Mouse (Mus musculus) bone marrow, adult 2 months (tissue): Measurements from ENCODE around the gene Tjp1. TPM values are rescaled to one million over a fixed set of nuclear protein-coding genes. Genes with fewer than 3 reads are reported as not detected.

Experiments used
- H3K27ac ChIP-seq: fragments of 200-500 bp; 2 replicates; pipeline ENCODE4 v1.5.1; 2012; ENCODE audit warnings: low read depth, mild to moderate bottlenecking, control low read depth, inconsistent platforms, low read length; ENCODE audit not compliant: control insufficient read depth, poor library complexity, insufficient read depth
- H3K4me1 ChIP-seq: fragments of 200-500 bp; 2 replicates; pipeline ENCODE4 v1.6.1; 2011; ENCODE audit warnings: low read length; ENCODE audit not compliant: control insufficient read depth, insufficient read depth
- H3K4me3 ChIP-seq: fragments of 200-500 bp; replicated peaks from 2 replicates; pipeline ENCODE3; 2011; ENCODE audit warnings: mild to moderate bottlenecking, low read depth, low read length, control low read depth; ENCODE audit not compliant: control insufficient read depth
- CTCF ChIP-seq: fragments of 200-500 bp; IDR thresholded peaks from 2 replicates; pipeline ENCODE4 v1.5.1; 2011; ENCODE audit warnings: low read length, control low read depth; ENCODE audit not compliant: control insufficient read depth, insufficient read depth
- POLR2A ChIP-seq: fragments of 200-500 bp; IDR thresholded peaks from 2 replicates; pipeline ENCODE4 v1.6.1; 2011; ENCODE audit warnings: low read depth, mild to moderate bottlenecking, control low read depth, low read length, borderline replicate concordance; ENCODE audit not compliant: control insufficient read depth
- whole genome bisulfite sequencing: fragments of 180-500 bp; shearing (Covaris S2); methylation state at CpG from one replicate; pipeline ENCODE4 v1.1.7; 2018; 5-methylcytosine and 5-hydroxymethylcytosine counted together
- polyA plus RNA-seq: library from polyadenylated mRNA; stranded (reverse); fragments of >200 nt; gene quantifications from 2 replicates; pipeline ENCODE4 v1.2.4, GENCODE M21; 2011; ENCODE audit warnings: low replicate concordance; ENCODE audit not compliant: missing spikeins, insufficient read depth, insufficient read length

The Tjp1 gene
- polyA plus RNA-seq, 1 experiment: 16.9 TPM

DNA sequence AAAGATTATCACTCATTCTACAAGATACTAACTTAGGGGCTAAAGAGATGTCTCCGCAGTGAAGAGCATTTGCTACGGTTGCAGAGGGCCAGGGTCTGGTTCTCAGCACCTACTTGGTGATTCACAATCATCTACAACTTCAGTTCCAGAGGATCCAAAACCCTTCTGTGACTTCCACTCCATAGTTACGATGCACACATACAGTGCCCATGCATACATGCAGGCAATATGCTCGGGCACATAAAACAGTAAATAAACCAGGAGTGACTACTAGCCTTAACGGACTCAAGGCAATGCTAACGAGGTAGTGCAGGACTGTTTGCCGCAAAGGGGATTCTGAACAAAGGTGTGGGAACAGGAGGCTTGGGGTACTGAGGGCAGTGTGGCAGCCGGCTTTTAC is 7.0 kb downstream of the Tjp1 start:
- WGBS: 84% methylated on average over 8 of the region's 8 CpGs
- TF ChIP-seq CTCF (no peak), POLR2A (no peak)
- Histone ChIP-seq H3K27ac (no peak overlapping the region), H3K4me1 (no peaks in the 10 kb centered on the region), H3K4me3 (no peak overlapping the region)

DNA sequence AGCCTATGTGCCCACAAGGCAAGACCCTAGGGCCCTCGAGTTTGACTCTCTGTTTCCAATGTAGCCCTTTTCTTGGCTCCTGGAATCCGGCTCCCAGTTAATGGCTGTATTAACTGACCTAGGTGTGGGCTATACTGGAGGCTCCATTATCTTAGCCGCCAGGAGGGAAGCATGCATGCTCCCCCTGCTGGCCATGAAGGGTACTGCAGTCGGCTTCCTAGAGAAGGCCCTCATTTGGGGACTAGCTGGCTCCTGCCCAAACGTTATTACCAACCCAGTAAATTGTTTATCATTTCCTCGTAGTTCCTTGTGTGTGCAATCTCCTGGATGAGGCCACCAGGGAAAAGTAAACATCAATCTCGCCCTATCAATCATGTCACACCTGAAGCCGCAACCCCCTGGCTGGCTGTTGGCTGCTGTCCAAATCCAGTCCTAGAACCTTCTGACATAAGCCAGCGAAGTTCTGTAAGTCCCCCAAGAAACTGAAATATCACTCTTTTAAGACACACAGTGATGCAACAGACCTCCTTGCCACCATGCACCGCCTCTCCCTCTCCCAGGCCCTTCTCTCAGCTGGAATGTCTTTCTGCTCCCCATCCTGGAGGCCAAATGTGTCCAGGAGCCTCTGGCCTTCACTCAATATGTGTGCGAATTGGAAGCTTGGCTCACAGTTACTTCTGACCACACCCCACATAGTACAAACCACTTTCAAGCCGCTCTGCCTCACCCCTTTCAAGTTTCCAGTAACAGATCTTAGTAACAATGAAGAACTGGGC is 7.6 kb downstream of the Tjp1 start:
- no peaks in the 10 kb centered on the region for H3K4me1 ChIP-seq
- TF ChIP-seq POLR2A (no peak), CTCF (peak; percentile 82)
- no peak overlapping the region for H3K27ac ChIP-seq
- H3K4me3 ChIP-seq: no peak overlapping the region
- 39% methylated on average over 12 of the region's 12 CpGs for WGBS

DNA sequence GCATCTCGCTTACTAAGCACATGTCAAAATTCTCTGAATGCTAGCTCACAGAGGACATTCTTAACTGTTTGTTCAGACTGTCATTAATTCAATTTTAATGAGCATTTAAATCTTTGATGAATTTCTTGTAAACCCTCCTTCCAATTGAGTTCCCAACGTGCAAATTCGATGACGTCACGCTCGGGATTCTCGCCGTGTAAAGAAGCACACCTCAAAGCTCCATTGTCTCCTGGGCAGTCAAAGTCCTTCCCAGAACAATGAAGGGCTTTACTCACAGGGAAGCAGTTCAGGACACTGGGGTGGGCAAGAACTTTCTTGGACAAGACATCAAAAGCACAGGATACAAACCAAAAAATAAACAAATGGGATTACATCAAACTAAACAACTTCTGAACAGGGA is 10.7 kb downstream of the Tjp1 start:
- H3K4me3 ChIP-seq: no peak overlapping the region
- TF ChIP-seq CTCF (no peak), POLR2A (no peak)
- 59% methylated on average over 8 of the region's 8 CpGs for WGBS
- H3K4me1 ChIP-seq: no peaks in the 10 kb centered on the region
- no peak overlapping the region for H3K27ac ChIP-seq

DNA sequence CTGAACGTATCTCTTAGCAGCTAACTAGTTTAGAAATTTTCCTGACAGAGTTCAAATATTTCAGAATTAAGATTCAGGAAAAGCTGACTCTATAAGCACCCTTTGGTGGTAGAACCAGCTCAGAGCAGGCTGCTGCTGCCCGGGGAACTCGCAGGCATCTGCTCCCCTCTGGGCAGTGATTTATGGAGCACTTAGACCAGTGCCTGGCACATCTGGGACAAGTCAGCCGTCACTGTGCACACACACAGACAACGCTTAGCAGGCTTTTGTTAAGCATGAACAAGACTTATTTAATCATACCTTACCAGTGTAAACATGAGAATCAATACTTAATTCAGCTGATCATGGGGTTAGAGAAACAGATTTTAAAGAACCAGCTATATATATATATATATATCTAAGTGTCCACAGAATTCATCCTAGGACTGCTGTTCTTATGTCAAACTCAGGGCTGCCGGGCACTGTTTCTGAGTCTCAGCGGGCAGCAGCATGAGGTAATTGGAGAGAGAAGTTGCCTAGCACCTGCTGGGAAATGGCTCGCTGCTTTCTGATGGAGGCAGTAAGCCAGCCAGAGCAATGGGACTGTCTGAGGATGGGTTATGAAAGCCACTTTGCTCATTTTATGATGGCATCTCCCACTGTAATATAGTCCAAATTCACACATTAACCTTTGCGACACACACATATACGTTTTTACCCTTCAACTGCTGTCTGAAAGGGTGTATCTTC is 14.0 kb downstream of the Tjp1 start:
- 57% methylated on average over 10 of the region's 10 CpGs for WGBS
- TF ChIP-seq POLR2A (no peak), CTCF (no peak)
- H3K4me1 ChIP-seq: no peaks in the 10 kb centered on the region
- H3K4me3 ChIP-seq: no peak overlapping the region
- no peak overlapping the region for H3K27ac ChIP-seq

DNA sequence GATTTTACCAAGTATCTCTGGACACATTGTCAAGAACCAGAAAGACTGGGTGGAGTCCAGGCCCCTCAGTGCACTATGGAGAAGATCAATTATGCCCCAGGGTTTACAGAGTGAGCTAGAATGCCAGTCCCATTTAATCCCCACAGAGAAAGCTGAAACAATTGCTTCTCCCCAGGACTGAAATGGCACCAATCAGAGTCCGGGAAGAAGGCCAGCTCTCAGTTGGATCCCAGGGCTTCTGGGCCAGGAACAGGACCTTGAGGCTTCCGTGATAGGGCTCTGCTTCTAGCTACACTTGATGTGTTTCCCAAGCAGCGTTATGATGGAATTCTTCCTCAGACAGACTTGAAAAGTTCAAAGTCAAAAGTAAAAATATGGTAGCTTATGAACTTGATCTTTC is 18.2 kb downstream of the Tjp1 start:
- no peak overlapping the region for H3K4me3 ChIP-seq
- H3K4me1 ChIP-seq: no peaks in the 10 kb centered on the region
- TF ChIP-seq CTCF (no peak), POLR2A (no peak)
- H3K27ac ChIP-seq: no peak overlapping the region
- 74% methylated on average over 3 of the region's 3 CpGs for WGBS

DNA sequence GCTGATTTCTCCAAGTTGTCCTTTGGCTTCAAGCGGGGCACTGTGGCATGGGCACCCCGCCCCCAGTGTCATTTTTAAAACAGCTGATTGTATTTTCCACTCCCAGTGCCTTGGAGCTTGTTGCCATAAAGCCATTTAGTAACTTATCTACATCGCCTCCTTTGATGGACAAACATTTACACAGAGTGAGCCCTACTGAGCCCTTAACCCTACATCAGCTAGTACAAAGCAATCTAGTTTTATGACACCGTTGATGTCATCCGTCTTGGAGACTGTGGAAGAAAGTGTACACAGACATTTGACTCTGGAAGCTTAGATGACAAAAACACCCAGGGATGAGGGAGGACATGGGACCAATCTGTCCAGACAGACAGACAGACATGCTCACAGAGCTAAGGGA is 20.2 kb downstream of the Tjp1 start:
- TF ChIP-seq CTCF: no peak
- no peak for TF ChIP-seq POLR2A
- Histone ChIP-seq H3K4me3 (no peak overlapping the region), H3K27ac (no peak overlapping the region), H3K4me1 (no peaks in the 10 kb centered on the region)
- 77% methylated on average over 5 of the region's 5 CpGs for WGBS

DNA sequence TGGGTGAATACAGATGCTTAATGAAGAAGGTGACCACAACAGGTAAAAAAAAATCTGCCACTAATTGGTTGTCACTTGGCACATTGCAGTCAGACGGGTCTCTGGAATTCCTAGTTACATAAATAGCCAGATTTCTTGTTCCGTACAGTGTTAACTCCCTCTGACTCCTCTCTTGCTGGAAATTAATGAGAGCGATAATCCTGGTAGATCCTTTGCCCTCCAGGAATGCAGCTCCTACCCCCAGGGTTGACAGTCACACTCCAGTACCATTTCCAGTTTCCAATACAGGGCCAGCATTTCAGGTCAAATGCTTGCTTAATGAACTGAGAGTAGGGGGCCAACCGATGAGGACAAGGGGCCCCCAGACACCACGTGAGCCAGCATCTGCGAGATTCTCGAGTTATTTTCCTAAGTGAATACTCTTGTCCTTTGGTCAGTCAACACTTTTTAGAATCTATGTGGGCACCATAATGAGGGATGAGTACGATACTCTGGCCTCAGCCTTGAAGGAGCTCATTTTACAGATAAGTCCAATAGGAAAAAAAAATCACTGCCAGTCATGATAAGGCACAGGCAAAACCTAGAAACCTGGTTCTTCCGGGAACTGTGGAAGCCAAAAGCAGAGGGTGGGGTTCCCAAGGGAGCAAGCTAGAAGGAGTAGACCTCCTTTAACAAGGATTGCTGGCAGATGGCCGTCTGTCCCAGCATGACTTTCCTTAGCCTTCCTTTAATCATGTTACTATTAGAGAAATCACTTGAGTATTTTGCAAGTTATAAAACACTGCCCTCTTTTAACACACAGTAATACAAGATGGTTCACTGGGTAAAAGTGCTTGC is 24.9 kb downstream of the Tjp1 start:
- H3K4me1 ChIP-seq: no peaks in the 10 kb centered on the region
- TF ChIP-seq POLR2A (no peak), CTCF (no peak)
- 79% methylated on average over 10 of the region's 10 CpGs for WGBS
- H3K4me3 ChIP-seq: no peak overlapping the region
- H3K27ac ChIP-seq: no peak overlapping the region

DNA sequence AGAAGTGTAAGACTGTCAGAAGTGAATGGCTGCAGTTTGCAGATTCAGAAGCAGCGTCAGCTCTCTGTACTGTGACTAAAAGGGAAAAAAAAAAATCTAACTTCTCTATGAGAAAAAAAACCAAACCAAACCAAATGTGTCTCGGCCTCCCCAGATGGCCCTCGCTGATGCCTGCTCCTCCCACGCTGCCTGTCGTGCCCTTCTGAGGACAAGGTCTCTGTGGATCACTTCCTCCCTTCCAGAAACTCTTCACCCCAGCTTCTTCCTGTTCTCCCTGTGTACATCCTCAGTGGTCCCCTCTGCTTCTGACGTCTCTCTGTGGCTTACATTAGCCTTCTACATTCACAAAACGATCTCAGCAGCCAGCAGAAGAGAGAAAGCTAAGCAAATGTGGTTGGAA is 26.8 kb downstream of the Tjp1 start:
- TF ChIP-seq CTCF (no peak), POLR2A (no peak)
- 14% methylated on average over 7 of the region's 7 CpGs for WGBS
- Histone ChIP-seq H3K4me1 (no peaks in the 10 kb centered on the region), H3K27ac (no peak overlapping the region), H3K4me3 (no peak overlapping the region)
